Mouse (Mus musculus) cerebellum, postnatal 25 days (tissue): ENCODE results near the gene Pxmp4.

Source experiments
- DNase-seq, 2 experiments: peaks; one replicate each; pipeline ENCODE4 v3.0.0; 2021; ENCODE audit warnings: mixed read lengths in 2 of 2

Gene Pxmp4

DNA sequence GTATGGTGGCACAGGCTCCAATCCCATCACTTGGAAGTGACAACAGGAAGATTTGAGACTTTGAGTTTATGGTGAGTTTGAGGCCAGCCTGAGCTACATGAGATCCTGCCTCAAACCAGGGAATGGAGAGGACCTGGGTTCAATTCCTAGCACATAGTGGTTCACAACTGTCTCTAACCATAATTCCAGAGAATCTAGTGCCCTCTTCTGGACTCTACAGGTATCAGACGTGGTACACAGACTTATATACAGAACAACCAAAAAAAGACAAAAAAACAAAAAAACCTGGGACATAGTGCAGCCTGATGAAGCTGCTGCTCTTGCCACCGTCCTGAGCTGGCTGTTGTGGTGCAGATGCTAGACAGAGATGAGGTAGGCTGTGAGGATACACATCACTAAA is 61.9 kb downstream of the Pxmp4 start:
- no peak for DNase-seq

DNA sequence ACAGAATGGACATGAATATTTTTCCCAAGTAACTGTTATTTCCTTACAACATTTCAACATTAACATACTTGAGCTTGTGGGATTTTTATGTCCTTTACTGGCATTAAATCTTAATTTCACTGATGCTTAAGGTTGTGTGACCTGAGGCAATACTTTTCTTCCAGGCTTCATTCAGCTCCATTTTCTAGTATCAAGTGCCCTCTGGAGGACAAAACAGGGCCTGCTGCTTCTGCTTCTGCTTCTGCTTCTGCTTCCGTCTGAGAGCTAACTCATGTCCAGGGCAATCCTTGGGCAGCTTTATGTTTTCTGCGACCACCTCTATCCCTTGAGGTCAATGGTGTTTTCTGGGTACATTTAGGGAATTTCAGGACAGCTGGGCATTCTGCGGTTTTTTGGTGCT is 63.8 kb downstream of the Pxmp4 start:
- DNase-seq, result peak; percentile 64 to 79

DNA sequence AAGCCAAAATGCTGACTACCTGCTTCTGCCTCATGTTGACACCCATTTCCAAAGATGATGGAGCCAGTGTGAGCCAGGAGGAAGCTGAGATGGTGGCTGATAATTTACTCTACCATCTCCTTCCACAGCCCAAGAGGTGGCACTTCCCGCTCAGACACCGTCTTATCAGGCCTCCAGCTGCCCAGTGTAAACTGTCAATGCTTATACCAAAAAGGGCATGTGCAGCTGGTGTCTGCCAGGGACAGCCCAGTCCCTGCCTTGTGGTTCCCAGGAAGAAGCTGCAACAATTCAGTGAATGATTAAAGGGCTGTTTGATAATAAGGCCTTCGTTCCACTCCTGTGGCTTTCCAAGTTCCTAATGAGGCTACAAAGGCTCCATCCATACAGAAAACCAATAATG is 64.8 kb downstream of the Pxmp4 start:
- peak; percentile 8 to 23 for DNase-seq

DNA sequence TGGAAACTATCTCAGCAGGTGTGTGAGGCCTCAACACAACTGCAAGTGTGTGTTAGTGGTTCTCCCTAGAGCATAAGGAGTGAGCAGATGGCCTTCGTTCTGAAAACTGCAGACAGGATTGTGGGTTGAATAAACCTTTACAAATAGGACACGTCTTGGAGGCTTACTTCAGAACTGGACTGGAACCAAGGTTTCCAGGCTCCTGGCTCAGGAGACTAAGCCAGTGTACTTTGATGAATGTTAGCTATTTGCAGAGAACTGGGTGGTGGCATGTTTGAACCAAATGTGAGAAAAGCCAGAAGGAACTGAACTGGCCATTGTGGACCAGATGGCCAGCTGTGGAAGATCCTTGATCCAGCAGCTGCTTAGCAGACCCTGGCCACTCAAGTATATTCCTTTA is 65.2 kb downstream of the Pxmp4 start:
- DNase-seq, result peak; percentile 52 to 60
